Mouse (Mus musculus): ENCODE measurements around the gene Cavin2. TPM values are rescaled to one million over a fixed set of nuclear protein-coding genes. Genes with fewer than 3 reads are reported as not detected.

Gene Cavin2
- 95.5 and 125 TPM in 2 replicates for total RNA-seq (2021)
- long read RNA-seq, experiment 1, transcript Cavin2-201 (2 exons, 3,055 nt) = major isoform, 114 of 158 reads
- long read RNA-seq, experiment 1, partial matches to known transcripts = 0 of 158 reads
- long read RNA-seq, experiment 1, other reads (novel, unspliced or antisense) = 44 of 158 reads
- long read RNA-seq, experiment 2, transcript Cavin2-201 (2 exons, 3,055 nt) = major isoform, 119 of 170 reads
- long read RNA-seq, experiment 2, partial matches to known transcripts = 0 of 170 reads
- long read RNA-seq, experiment 2, other reads (novel, unspliced or antisense) = 51 of 170 reads

DNA sequence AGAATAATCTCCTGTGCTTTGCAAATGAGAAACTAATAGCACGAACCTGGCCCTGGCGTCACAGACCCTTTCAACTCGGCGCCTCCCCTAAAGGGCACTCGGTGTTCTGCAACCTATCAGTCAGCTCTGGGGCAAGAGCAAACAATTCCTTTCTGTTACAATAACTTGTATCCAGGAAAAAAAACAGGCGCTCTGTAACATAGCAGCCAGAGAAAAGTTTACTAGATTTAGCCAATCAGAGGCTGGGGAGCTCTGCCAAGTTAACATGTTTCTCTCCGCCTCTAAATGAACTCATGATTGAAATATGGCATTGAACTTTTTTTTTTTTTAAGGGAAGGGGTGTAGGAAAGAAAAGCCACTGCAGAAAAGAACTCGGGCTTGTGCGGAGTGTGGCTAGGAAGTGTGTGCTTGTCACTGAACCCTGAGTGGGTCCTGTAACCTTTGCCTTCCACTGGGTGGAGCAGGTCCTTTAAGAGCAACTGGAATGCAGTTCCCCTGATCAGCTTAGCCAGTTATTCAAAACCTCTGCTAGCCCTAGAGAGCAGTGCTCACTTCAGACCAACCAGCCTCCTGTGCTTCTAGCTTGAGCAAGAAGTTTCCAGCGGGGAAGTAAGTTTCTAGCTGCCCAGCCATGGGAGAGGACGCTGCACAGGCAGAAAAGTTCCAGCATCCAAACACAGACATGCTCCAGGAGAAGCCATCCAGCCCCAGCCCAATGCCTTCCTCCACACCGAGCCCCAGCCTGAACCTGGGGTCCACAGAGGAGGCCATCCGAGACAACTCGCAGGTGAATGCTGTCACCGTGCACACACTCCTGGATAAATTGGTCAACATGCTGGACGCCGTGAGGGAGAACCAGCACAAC is at the start of gene Cavin2:
TSS of gene Cavin2 (plus strand) at position 372 of the 865 bp plus-strand sequence.
- peak; percentile 69 for DNase-seq

GRCm38 (mm10) chr1:51241311-51241986 is 47.5 kb upstream of the Cavin2 start:
- no peak for DNase-seq

DNA sequence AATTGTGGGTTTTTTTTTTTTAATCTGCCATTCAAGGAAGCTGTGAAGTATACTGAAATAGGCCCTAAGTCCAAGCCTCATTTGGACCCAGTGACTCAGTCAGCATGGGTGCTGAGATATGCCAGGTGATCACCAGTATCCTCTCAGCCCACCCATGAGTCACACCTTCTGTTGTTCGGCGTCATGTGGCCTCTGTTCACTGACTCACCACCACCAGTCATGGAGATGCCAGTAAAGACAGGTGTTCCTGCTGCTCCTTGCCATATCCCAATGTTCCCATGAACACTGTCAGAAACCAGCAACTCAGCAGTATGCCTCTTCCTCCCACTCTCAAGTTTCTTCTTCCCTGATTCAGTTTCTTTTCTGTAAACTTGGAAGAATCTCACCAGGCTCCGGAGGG is 45.6 kb upstream of the Cavin2 start:
- no peak for DNase-seq

DNA sequence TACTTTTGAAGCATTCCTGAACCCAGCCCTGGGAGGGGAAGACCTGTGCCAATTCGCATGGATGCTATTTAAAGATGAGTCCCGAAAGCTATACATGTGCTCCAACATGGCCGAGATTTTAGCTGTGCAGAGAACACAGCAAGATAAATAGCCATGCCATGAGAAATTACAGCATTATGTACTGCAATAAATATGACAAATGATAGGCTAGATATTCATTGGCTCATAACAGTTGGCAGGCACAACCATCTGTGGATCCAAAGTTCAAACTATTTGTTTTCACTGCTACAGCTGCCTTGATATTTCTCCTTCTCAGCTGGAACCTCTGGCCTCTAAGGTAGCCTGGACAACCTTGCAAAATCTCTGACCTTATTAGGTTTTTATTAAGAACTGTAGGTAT is 45.1 kb upstream of the Cavin2 start:
- no peak for DNase-seq

- DNase-seq = no peak
Measured at GRCm38 (mm10) chr1:51245381-51245780, 43.5 kb upstream of the Cavin2 start.

GRCm38 (mm10) chr1:51250302-51250701 is 38.6 kb upstream of the Cavin2 start:
- DNase-seq = no peak

DNA sequence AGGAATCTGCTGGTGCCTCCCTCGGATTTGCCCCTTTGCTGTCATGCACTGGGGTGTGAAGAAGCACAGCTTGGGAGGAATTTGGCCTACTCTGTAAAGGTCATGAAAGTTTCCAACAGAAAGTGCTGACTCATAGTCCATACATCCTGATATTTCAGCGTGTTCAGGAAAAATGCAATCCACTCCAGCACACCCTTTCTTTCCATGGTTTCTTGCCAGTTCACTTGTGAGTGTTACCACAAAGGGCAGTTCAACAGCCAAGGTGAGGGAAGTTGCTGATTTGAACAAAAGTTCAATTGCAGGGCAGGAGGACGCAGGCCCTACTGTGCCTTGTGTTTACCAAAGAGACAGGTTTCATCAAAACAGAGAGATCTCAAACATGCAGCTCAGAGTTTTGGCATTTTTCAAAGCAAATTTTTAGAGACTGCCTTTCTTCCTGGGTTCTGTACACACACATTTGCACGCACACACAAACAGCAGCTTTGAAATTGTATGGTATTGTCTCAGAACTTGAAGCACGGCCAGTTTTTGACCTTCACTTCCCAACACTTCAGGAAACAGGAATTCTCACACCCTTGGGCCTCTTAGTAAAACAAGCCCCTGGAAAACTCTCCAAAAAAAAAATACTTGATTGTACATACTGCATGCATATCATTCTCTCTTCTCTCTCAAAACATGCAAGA is 23.7 kb upstream of the Cavin2 start:
- DNase-seq = peak; percentile 47

GRCm38 (mm10) chr1:51265926-51266325 is 23.0 kb upstream of the Cavin2 start:
- DNase-seq = no peak

- DNase-seq = peak; percentile 60
Measured at GRCm38 (mm10) chr1:51267125-51267524, 21.8 kb upstream of the Cavin2 start.

- no peak for DNase-seq
Measured at GRCm38 (mm10) chr1:51268225-51268624, 20.7 kb upstream of the Cavin2 start.

- no peak for DNase-seq
Measured at GRCm38 (mm10) chr1:51270196-51270935, 18.6 kb upstream of the Cavin2 start.

DNA sequence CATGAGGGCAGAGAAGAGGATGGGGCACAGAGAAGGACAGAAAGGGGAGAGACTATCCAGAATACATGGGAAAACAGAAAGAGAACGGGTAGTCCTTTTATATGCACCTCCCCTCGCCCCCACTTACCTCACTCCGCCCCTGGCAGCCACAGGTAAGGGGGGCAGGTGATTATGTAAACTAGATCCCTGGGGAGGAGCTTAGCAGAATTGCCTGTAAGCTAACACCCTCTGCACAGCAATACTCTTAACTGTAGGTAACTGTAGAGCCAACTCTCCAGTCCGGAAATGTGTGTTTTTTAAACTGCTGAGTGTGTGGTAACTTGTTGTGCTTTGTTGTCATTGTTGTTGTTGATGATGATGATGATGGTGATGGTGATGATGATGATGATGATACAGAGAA is 17.1 kb upstream of the Cavin2 start:
- no peak for DNase-seq

GRCm38 (mm10) chr1:51272583-51273201 is 16.2 kb upstream of the Cavin2 start:
- DNase-seq = no peak

DNA sequence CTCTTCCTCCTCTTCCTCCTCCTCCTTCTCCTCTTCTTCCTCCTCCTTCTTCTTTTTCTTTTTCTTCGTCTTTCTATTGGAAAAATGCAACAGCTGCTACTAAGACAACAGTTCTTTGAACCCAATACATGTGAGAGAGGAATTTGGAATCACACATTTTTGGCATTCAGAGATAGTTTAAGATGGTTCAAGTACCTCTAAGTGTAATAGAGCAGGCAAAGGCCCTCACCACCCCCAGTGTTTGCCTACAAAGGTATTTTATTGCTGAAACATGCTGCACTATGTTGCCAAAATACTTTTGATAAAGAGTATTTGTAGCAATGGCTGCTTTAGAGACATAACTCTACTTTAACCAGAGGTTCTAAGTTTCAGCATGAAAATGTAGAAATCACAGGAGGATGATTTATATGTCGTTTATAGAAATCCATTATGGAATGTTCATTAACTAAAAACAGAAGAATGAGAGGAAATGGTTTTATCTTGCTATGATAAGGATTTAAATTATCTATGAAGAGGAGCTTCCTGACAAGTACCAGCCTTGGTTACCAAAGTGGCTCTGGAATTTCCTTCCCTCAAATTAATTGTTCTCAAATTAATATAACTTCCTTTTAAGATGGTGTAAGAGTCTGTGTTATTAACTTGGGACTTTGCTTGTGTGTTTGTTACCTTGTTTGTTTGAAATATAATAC is 10.9 kb upstream of the Cavin2 start:
- DNase-seq = no peak

GRCm38 (mm10) chr1:51288201-51288600 is 725 bp upstream of the Cavin2 start:
- DNase-seq = no peak

DNA sequence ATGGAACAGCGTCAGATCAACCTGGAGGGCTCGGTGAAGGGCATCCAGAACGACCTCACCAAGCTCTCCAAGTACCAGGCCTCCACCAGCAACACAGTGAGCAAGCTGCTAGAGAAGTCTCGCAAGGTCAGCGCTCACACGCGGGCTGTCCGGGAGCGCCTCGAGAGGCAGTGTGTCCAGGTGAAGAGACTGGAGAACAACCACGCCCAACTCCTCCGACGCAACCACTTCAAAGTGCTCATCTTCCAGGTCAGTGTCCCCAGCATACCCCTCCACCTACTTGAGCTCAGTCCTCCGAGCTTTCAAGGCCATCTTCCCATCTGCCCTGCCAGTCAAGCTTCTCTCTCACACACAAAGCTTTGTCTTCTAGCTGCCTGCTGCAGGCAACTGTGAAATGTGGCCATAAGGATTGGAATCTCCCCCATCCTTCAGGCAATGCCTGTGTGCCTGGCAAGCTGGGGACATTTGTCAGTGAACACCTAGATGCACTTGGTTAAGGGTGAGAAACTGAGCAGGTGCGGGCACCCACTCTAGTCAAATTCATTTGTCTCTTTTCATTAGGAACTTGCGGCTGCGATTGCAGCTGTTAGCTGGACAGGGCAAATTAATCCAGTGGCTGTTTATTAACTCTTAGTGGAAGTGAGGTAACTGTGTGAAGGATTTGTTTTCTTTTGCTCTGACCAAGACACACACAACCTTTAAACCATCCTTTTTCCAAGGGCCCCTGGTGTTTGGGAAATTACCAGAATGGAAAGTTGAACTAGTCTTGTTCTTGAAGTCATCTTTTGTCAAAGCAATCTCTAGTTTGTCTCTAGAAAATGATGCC is 907 bp downstream of the Cavin2 start:
- DNase-seq = peak; percentile 32

DNA sequence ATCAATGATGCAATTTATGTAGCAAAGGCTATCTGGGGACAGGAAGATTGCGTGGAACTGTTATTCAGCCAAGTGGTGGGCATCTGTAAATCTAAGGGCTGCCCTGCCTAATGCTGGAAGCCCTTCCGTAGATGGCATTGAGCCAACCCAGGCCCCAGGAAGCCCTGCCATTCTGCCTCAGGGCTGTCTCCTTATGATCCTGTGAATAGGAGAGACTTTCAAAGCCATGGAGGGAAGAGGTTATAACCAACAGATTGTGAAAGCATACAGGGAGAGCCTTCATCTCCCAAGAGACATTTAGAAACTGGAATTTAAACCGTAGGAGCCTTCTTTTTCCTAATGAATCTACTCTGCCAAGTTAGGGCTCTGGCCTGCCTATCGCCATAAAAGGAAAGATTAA is 1.7 kb downstream of the Cavin2 start:
- peak; percentile 59 for DNase-seq

DNA sequence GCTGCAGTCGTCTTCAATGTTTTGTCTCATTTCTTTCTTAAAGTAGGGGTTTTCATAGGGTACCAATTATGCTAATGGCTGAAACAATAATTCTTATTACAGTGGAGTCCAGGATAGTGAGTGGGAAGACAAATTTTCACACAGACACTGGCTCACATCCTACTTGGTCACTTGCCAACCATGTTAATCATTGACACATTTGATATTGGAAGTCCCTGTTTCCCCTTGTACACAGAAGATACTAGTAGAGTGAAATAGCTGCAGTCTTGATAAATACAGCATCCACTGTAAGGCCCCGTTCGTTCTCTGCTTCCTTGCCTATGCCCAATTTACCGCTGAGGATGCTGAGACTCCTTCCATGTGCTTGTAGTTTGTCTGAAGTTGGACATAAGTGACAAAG is 3.4 kb downstream of the Cavin2 start:
- DNase-seq = no peak

- peak; percentile 30 for DNase-seq
Measured at GRCm38 (mm10) chr1:51300295-51300930, 11.5 kb downstream of the Cavin2 start.

Measured in adrenal gland, postnatal 14 days (tissue).